ENCODE assay signal across 8 mouse cellular contexts in the genomic region with DNA sequence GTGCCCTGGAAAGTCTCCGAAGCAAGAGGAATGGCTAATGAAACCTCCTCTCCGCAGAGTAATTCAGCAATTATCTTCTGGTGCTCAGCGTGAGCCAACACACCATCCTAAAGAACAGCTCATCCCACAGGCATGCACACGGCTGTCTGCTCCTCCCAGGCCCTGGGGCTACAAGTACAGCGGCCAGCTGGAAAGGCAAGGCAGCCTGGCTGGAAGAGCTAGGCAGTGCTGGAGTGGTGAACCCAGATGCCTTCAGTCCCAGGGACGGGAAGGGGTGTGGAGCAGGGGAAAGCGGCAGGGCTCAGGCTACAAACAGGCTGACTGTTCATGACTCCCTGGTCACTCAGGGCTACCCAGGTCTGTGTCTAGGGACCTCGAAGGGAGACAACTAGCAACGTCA. TPM values are rescaled to one million over a fixed set of nuclear protein-coding genes. Genes with fewer than 3 reads are reported as not detected.
DNase-seq lines count a peak whose midpoint lies in the region; ATAC-seq lines count a peak whose summit lies in the region.

No protein-coding gene starts in this region.

- H3K27me3 ChIP-seq in limb, embryonic 11.5 days (ENCODE audit: control insufficient read depth, insufficient read depth, low read length), result no peaks in the 10 kb centered on the region
- H3K27me3 ChIP-seq in limb, embryonic 10.5 days (ENCODE audit: low read depth, poor library complexity, severe bottlenecking), result no peaks in the 10 kb centered on the region
- H3K27me3 ChIP-seq in embryonic facial prominence, embryonic 15.5 days, result no peaks in the 10 kb centered on the region

- DNase-seq in limb, embryonic 11.5 days (ENCODE audit: low spot score), result peak; percentile 38
- DNase-seq in limb, embryonic 10.5 days (ENCODE audit: low spot score), result no peak
- DNase-seq in heart, postnatal 25 days (ENCODE audit: low spot score), result peak; percentile 77
- DNase-seq in lung, postnatal 25 days (ENCODE audit: low spot score), result peak; percentile 61
- DNase-seq in urinary bladder, postnatal 4 days (ENCODE audit: low spot score in 2 of 2), result peak; percentile 78 to 82
- no peak for DNase-seq in cerebellum, postnatal 4 days (ENCODE audit: low spot score in 2 of 2)
- DNase-seq in left cerebral cortex, adult 11 months (ENCODE audit: low spot score), result no peak

- H3K4me2 ChIP-seq in limb, embryonic 11.5 days (ENCODE audit: low read depth, severe bottlenecking), result no peak overlapping the region
- peak overlapping the region; percentile 31 for H3K4me2 ChIP-seq in embryonic facial prominence, embryonic 15.5 days (replicated peaks)

- no peaks in the 10 kb centered on the region for H3K9me3 ChIP-seq in limb, embryonic 11.5 days (ENCODE audit: control insufficient read depth, low read length)
- H3K9me3 ChIP-seq in limb, embryonic 10.5 days (replicated peaks), result no peaks in the 10 kb centered on the region
- H3K9me3 ChIP-seq in embryonic facial prominence, embryonic 15.5 days (replicated peaks), result no peaks in the 10 kb centered on the region

- H3K36me3 ChIP-seq in limb, embryonic 11.5 days (ENCODE audit: control insufficient read depth, insufficient read depth, low read length), result peaks cover 11% of the 10 kb centered on the region
- peaks cover 30% of the 10 kb centered on the region for H3K36me3 ChIP-seq in limb, embryonic 10.5 days
- H3K36me3 ChIP-seq in embryonic facial prominence, embryonic 15.5 days, result peaks cover 27% of the 10 kb centered on the region

- H3K9ac ChIP-seq in limb, embryonic 11.5 days (ENCODE audit: low read length), result no peak overlapping the region
- no peak overlapping the region for H3K9ac ChIP-seq in embryonic facial prominence, embryonic 15.5 days

- intact Hi-C loops in heart, postnatal 25 days (cut with DNase I), result no loop called here

- ATAC-seq in limb, embryonic 11.5 days (ENCODE audit: insufficient number of reproducible peaks, low FRiP score, low TSS enrichment, low read depth), result no peak
- ATAC-seq in embryonic facial prominence, embryonic 15.5 days (ENCODE audit: insufficient number of reproducible peaks, low FRiP score, low TSS enrichment, low read depth), result peak; percentile 89

- H3K4me3 ChIP-seq in limb, embryonic 11.5 days (ENCODE audit: low read depth, low read length), result no peak overlapping the region
- H3K4me3 ChIP-seq in limb, embryonic 10.5 days, result no peak overlapping the region
- no peak overlapping the region for H3K4me3 ChIP-seq in embryonic facial prominence, embryonic 15.5 days (replicated peaks)

- no peak overlapping the region for H3K27ac ChIP-seq in limb, embryonic 11.5 days (replicated peaks; ENCODE audit: low read depth, low read length)
- no peak overlapping the region for H3K27ac ChIP-seq in limb, embryonic 10.5 days
- H3K27ac ChIP-seq in embryonic facial prominence, embryonic 15.5 days (replicated peaks), result peak overlapping the region; percentile 83

- WGBS in limb, embryonic 11.5 days, result 52% methylated on average over 9 of the region's 9 CpGs
- WGBS in limb, embryonic 10.5 days, result 56% methylated on average over 9 of the region's 9 CpGs
- 17% methylated on average over 9 of the region's 9 CpGs for WGBS in embryonic facial prominence, embryonic 15.5 days

- H3K4me1 ChIP-seq in limb, embryonic 11.5 days (ENCODE audit: control insufficient read depth, insufficient read depth, low read length), result no peaks in the 10 kb centered on the region; the same call in 1 of the 2 replicates
- peaks cover 17% of the 10 kb centered on the region for H3K4me1 ChIP-seq in limb, embryonic 10.5 days
- peaks cover 25% of the 10 kb centered on the region for H3K4me1 ChIP-seq in embryonic facial prominence, embryonic 15.5 days

RNA-seq across cellular contexts. Expression of a gene that starts 8.4 kb away (rescaled TPM):
- polyA plus RNA-seq in limb, embryonic 11.5 days (2014; fragmentation: Nextera tagmentation; extraction: Ambion mirVana), result 56.8 and 58.2 TPM in 2 replicates
- polyA plus RNA-seq in limb, embryonic 10.5 days (2016; fragmentation: Nextera tagmentation; extraction: Ambion mirVana), result 52.6 and 52.9 TPM in 2 replicates
- 65.5 and 66.6 TPM in 2 replicates for polyA plus RNA-seq in embryonic facial prominence, embryonic 15.5 days (2015; fragmentation: Nextera tagmentation; extraction: Ambion mirVana)
- total RNA-seq in heart, postnatal 25 days (2021), result 10 to 100 TPM; 19.4 to 21.2 TPM

RNA-seq across cellular contexts. Expression of a gene that starts 8.5 kb away (rescaled TPM):
- 55.1 and 61.1 TPM in 2 replicates for polyA plus RNA-seq in limb, embryonic 11.5 days (2014; fragmentation: Nextera tagmentation; extraction: Ambion mirVana)
- polyA plus RNA-seq in limb, embryonic 10.5 days (2016; fragmentation: Nextera tagmentation; extraction: Ambion mirVana), result 57.4 and 64.8 TPM in 2 replicates
- 52.6 and 55.7 TPM in 2 replicates for polyA plus RNA-seq in embryonic facial prominence, embryonic 15.5 days (2015; fragmentation: Nextera tagmentation; extraction: Ambion mirVana)
- total RNA-seq in heart, postnatal 25 days (2021), result 10 to 100 TPM; 32.1 to 36.4 TPM

RNA-seq across cellular contexts. Expression of a gene that starts 26.7 kb away (rescaled TPM):
- polyA plus RNA-seq in limb, embryonic 11.5 days (2014; fragmentation: Nextera tagmentation; extraction: Ambion mirVana), result 6.3 and 7.4 TPM in 2 replicates
- polyA plus RNA-seq in limb, embryonic 10.5 days (2016; fragmentation: Nextera tagmentation; extraction: Ambion mirVana), result 18.2 and 21.0 TPM in 2 replicates
- 13.3 and 15.4 TPM in 2 replicates for polyA plus RNA-seq in embryonic facial prominence, embryonic 15.5 days (2015; fragmentation: Nextera tagmentation; extraction: Ambion mirVana)
- total RNA-seq in heart, postnatal 25 days (2021), result 1 to 10 TPM; 4.4 to 5.7 TPM

RNA-seq across cellular contexts. Expression of a gene that starts 32.5 kb away (rescaled TPM):
- polyA plus RNA-seq in limb, embryonic 11.5 days (2014; fragmentation: Nextera tagmentation; extraction: Ambion mirVana), result 76.4 and 84.4 TPM in 2 replicates
- polyA plus RNA-seq in limb, embryonic 10.5 days (2016; fragmentation: Nextera tagmentation; extraction: Ambion mirVana), result 46.5 and 55.9 TPM in 2 replicates
- polyA plus RNA-seq in embryonic facial prominence, embryonic 15.5 days (2015; fragmentation: Nextera tagmentation; extraction: Ambion mirVana), result 247 and 255 TPM in 2 replicates
- total RNA-seq in heart, postnatal 25 days (2021), result 10 to 100 TPM; 91.2 to 98.8 TPM

RNA-seq across cellular contexts. Expression of a gene that starts 54.0 kb away (rescaled TPM):
- 95.5 and 103 TPM in 2 replicates for polyA plus RNA-seq in limb, embryonic 11.5 days (2014; fragmentation: Nextera tagmentation; extraction: Ambion mirVana)
- polyA plus RNA-seq in limb, embryonic 10.5 days (2016; fragmentation: Nextera tagmentation; extraction: Ambion mirVana), result 87.5 and 98.0 TPM in 2 replicates
- polyA plus RNA-seq in embryonic facial prominence, embryonic 15.5 days (2015; fragmentation: Nextera tagmentation; extraction: Ambion mirVana), result 124 and 126 TPM in 2 replicates
- 10 to 100 TPM; 94.5 to 95.3 TPM for total RNA-seq in heart, postnatal 25 days (2021)

Comparison
In these comparisons a context has a peak if more than half of its experiments do, and no peak if none do; other contexts are left out.
1. DNase-seq: peak in limb, embryonic 11.5 days (single experiment), heart, postnatal 25 days (single experiment), lung, postnatal 25 days (single experiment) and urinary bladder, postnatal 4 days (2 of 2); none in limb, embryonic 10.5 days (single experiment), cerebellum, postnatal 4 days (0 of 2) and left cerebral cortex, adult 11 months (single experiment).